Mouse (Mus musculus) midbrain, embryonic 13.5 days (tissue): ENCODE data around the gene Sp1. TPM values are rescaled to one million over a fixed set of nuclear protein-coding genes. Genes with fewer than 3 reads are reported as not detected.

ENCODE experiments used
- ATAC-seq: fragments of 200-750 bp; cut with Nextera tagmentation; 2 replicates; pipeline ENCODE4 v1.8.0; 2017; ENCODE audit warnings: mild to moderate bottlenecking, moderate TSS enrichment, moderate library complexity
- H3K27ac ChIP-seq: fragments of 300-500 bp; sonication (generic); 2 replicates; pipeline ENCODE4 v1.5.1; 2015; ENCODE audit warnings: inconsistent platforms, mild to moderate bottlenecking, moderate library complexity
- H3K27me3 ChIP-seq: fragments of 300-500 bp; sonication (generic); 2 replicates; pipeline ENCODE4 v1.6.1; 2015; ENCODE audit warnings: mild to moderate bottlenecking, inconsistent platforms
- H3K36me3 ChIP-seq: fragments of 300-500 bp; sonication (generic); 2 replicates; pipeline ENCODE4 v1.6.1; 2015; ENCODE audit warnings: mild to moderate bottlenecking, inconsistent platforms
- H3K4me1 ChIP-seq: fragments of 300-500 bp; sonication (generic); replicated peaks from 2 replicates; pipeline ENCODE4 v1.6.1; 2015; ENCODE audit warnings: inconsistent platforms
- H3K4me2 ChIP-seq: fragments of 300-500 bp; sonication (generic); replicated peaks from 2 replicates; pipeline ENCODE4 v1.6.1; 2015; ENCODE audit warnings: moderate library complexity, mild to moderate bottlenecking, inconsistent platforms
- H3K4me3 ChIP-seq: fragments of 300-500 bp; sonication (generic); replicated peaks from 2 replicates; pipeline ENCODE4 v1.5.1; 2015; ENCODE audit warnings: mild to moderate bottlenecking, inconsistent platforms
- H3K9ac ChIP-seq: fragments of 300-500 bp; sonication (generic); replicated peaks from 2 replicates; pipeline ENCODE4 v1.6.1; 2015; ENCODE audit warnings: mild to moderate bottlenecking, inconsistent platforms
- H3K9me3 ChIP-seq: fragments of 300-500 bp; sonication (generic); 2 replicates; pipeline ENCODE4 v1.6.1; 2016; ENCODE audit warnings: mild to moderate bottlenecking, inconsistent platforms
- WGBS: fragments of 180-500 bp; shearing (Covaris S2); methylation state at CpG from one replicate; pipeline ENCODE4 v1.1.7; 2015; 5-methylcytosine and 5-hydroxymethylcytosine counted together
- polyA plus RNA-seq: library from polyadenylated mRNA; unstranded; fragments of >200 nt; fragmentation: Nextera tagmentation; extraction: Ambion mirVana; gene quantifications from 2 replicates; pipeline ENCODE4 v1.2.1, GENCODE M21; 2015

Gene Sp1
- polyA plus RNA-seq, 1 experiment from 2014 or later: 5.6 TPM

DNA sequence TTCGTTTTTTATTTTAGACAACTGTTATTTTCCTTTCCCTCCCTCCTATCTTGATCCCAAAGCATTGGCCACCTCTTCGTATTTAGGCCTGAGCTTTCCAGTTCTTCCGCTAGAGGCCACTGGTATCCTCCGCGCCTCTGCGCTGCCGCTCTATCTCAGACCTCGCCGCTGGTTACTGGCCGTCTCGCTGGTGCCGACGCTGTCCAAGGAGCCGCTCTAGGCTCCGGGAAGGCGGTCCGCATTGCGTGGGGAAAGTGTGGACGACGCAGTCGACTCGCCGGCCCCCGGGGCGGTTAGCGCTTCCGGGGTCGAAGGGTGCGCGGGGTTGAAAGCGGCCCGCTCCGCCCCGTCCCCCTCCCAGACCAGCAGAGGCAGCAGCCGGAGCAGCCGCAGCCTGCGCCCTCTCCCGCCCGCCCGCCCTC lies 64.3 kb downstream of the Sp1 start, which contains the start of gene Pcbp2:
Gene Pcbp2, plus strand, starts transcription at position 357 of the 422 bp plus-strand sequence.
- peak; percentile 100 for ATAC-seq
- peak within 1 kb of the TSS; percentile 97 for H3K27ac ChIP-seq
- H3K4me2 ChIP-seq: peak within 1 kb of the TSS; percentile 71
- no peaks in the 10 kb centered on the region for H3K9me3 ChIP-seq
- peaks cover 16% of the 10 kb centered on the region for H3K36me3 ChIP-seq
- WGBS: under 1% methylated on average over 29 of the region's 40 CpGs
- peak within 1 kb of the TSS; percentile 85 for H3K4me3 ChIP-seq
- no peaks in the 10 kb centered on the region for H3K27me3 ChIP-seq
- H3K4me1 ChIP-seq: peaks cover 21% of the 10 kb centered on the region
- H3K9ac ChIP-seq: peak within 1 kb of the TSS; percentile 92

DNA sequence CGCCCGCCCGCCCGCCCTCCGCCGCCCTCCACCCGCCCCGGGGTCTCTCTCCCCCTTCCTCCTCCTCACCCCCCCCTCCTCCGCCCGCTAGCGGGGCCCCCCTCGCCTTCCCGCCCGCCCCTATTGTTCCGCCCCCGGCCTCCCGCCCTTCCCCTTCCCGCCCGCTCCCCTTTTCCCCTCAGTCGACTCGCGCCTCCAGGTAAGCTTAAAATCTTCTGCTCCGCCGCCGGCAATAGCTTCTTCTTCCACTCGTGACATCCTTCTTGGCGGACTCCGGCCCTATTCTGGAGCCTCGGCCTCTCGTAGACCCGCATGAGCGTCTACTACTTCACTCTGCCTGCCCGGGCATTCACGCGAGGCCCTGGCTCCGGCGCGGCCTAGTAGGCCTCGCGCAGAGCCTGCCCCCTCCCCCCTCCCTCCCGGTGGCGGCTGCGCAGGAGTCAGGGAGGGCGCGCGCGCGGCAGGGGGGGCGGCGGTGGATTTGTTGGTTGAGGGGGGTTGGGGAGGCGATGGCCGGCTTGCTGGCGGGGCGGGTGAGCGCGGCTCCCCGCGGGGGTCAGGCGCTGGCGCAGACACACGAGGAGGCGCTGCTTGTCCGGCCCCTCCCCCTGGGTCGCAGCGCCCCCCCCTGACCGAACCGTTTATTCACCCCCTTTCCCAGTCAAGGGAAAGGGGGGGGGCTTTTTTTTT lies 64.8 kb downstream of the Sp1 start:
- H3K27me3 ChIP-seq: no peaks in the 10 kb centered on the region
- ATAC-seq: peak; percentile 71
- WGBS: under 1% methylated on average over 36 of the region's 67 CpGs
- H3K36me3 ChIP-seq: peaks cover 22% of the 10 kb centered on the region
- peak overlapping the region; percentile 71 for H3K4me2 ChIP-seq
- peaks cover 21% of the 10 kb centered on the region for H3K4me1 ChIP-seq
- peak overlapping the region; percentile 85 for H3K4me3 ChIP-seq
- H3K27ac ChIP-seq: peak overlapping the region; percentile 97
- H3K9me3 ChIP-seq: no peaks in the 10 kb centered on the region
- peak overlapping the region; percentile 92 for H3K9ac ChIP-seq

DNA sequence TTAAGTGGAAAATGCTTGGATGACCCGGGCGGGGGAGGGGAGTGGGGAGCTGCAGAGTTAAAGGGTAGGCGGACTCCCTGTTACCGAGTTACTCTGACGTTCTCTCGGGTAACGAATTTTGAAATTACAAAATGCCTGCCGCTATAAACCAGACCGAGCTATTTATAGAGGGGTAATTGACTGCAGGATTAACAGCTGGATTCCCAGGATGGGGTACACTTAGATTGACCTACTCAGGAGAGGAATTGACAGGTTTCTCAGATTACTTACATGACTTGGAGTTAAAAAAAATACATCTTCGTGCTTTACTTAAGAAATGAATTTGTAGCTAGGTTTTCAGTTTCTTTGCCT lies 65.3 kb downstream of the Sp1 start:
- WGBS: under 1% methylated on average over 10 of the region's 10 CpGs
- H3K36me3 ChIP-seq: peaks cover 27% of the 10 kb centered on the region

DNA sequence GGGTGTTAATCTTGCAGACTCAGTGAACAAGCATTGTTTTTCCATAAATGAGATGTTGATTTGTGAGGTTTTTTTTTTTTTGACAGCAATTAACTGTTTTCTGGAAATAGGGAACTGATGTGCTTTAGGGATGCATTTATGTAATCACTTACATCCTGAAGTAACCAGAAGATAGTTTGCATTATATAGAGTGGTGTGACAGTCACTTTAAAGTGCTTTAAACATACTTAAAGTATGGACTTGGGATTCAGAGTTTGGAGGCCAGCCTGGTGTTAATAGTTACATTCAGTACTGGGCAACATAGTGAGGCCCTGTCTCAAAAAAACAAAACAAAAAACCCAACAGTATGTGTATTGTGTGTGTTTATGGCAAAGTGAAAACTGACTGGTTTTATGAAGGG lies 65.8 kb downstream of the Sp1 start:
- H3K9ac ChIP-seq: peak overlapping the region; percentile 92

More for the DNA sequence above, 65.3 kb downstream of the Sp1 start:
- H3K27ac ChIP-seq: peak overlapping the region; percentile 97
- no peaks in the 10 kb centered on the region for H3K27me3 ChIP-seq
- no peaks in the 10 kb centered on the region for H3K9me3 ChIP-seq
- peak overlapping the region; percentile 85 for H3K4me3 ChIP-seq
- peaks cover 21% of the 10 kb centered on the region for H3K4me1 ChIP-seq
- peak overlapping the region; percentile 92 for H3K9ac ChIP-seq
- no peak for ATAC-seq
- peak overlapping the region; percentile 71 for H3K4me2 ChIP-seq

DNA sequence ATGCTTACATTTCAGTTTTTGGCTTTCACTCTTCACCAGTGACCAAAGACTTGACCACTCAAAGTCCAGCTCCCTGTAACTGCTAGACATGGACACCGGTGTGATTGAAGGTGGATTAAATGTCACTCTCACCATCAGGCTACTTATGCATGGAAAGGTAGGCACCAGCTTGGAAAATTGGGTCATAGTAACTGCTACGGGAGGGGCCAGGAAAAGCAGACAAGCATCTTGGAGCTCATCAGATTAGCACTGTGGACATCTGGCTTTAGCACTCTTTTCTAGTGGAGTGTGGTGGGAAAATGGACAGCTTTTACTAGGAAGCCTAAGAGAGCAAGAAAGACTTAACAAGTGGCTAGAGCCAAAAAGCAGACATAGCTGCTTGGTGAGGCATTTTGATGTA lies 67.3 kb downstream of the Sp1 start:
- ATAC-seq: no peak
- peaks cover 21% of the 10 kb centered on the region for H3K4me1 ChIP-seq
- 58% methylated on average over 2 of the region's 2 CpGs for WGBS
- no peak overlapping the region for H3K9ac ChIP-seq
- H3K27me3 ChIP-seq: no peaks in the 10 kb centered on the region
- H3K4me2 ChIP-seq: peak overlapping the region; percentile 17; the same call in 1 of the 2 replicates
- H3K4me3 ChIP-seq: no peak overlapping the region
- peaks cover 44% of the 10 kb centered on the region for H3K36me3 ChIP-seq
- no peaks in the 10 kb centered on the region for H3K9me3 ChIP-seq
- H3K27ac ChIP-seq: no peak overlapping the region

More for the DNA sequence above, 65.8 kb downstream of the Sp1 start:
- peak overlapping the region; percentile 71 for H3K4me2 ChIP-seq
- ATAC-seq: no peak
- H3K4me1 ChIP-seq: peaks cover 21% of the 10 kb centered on the region
- H3K4me3 ChIP-seq: peak overlapping the region; percentile 85
- H3K36me3 ChIP-seq: peaks cover 30% of the 10 kb centered on the region
- H3K27me3 ChIP-seq: no peaks in the 10 kb centered on the region
- no peak overlapping the region for H3K27ac ChIP-seq
- H3K9me3 ChIP-seq: no peaks in the 10 kb centered on the region

DNA sequence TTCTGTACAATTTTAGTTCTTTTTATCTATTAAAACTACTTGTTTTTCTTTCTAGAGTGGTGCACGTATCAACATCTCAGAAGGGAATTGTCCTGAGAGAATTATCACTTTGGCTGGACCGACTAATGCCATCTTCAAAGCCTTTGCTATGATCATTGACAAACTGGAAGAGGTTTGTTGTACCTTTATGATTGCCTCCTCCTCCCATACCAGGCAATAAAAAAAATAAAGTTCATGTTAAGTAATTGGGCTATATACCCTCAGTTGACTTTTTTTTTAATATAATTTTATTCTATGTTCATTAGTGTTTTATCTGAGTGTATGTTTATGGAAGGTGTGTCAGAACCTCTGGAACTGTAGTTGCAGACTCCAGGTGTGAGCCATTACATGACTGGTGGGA lies 68.6 kb downstream of the Sp1 start:
- no peaks in the 10 kb centered on the region for H3K9me3 ChIP-seq
- no peak overlapping the region for H3K27ac ChIP-seq
- peaks cover 21% of the 10 kb centered on the region for H3K4me1 ChIP-seq
- WGBS: 91% methylated on average over 2 of the region's 2 CpGs
- H3K9ac ChIP-seq: no peak overlapping the region
- H3K4me2 ChIP-seq: no peak overlapping the region
- H3K4me3 ChIP-seq: no peak overlapping the region
- no peaks in the 10 kb centered on the region for H3K27me3 ChIP-seq
- H3K36me3 ChIP-seq: peaks cover 53% of the 10 kb centered on the region
- no peak for ATAC-seq

DNA sequence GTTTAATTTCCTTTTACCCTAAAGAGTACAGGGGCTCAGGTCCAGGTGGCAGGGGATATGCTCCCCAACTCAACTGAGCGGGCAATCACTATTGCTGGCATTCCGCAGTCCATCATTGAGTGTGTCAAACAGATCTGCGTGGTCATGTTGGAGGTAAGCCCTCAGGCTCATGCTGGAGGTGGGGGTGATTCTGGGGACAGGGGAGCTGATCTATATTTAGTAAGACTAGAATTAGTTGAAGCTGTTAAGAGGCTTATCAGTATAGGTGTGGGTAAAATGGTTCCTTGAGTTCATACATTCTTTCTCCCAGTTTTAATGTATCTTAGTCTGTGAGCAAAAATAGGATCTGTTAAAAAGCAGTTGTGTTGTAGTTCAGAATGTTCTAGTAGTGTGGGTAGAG lies 77.2 kb downstream of the Sp1 start:
- no peak for ATAC-seq

DNA sequence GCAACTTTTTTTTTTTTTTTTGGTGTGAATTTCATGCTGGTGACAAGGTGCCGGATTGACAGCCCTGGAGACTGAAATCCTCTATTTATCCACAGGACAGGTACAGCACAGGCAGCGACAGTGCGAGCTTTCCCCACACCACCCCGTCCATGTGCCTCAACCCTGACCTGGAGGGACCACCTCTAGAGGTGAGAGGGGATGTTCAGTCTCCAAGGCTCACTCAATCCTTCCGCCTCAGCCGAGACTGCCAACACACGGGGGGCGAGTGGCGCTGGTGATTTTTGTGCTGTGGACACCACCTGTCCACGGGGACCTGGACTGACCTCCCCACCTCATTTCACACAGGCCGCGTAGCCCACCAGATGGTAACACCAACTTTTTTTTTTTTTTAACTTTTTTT lies 79.9 kb downstream of the Sp1 start:
- WGBS: 94% methylated on average over 12 of the region's 12 CpGs
- Histone ChIP-seq H3K4me1 (no peaks in the 10 kb centered on the region), H3K4me2 (no peak overlapping the region), H3K9me3 (no peaks in the 10 kb centered on the region), H3K27ac (no peak overlapping the region), H3K9ac (no peak overlapping the region), H3K27me3 (no peaks in the 10 kb centered on the region), H3K4me3 (no peak overlapping the region), H3K36me3 (peaks cover 81% of the 10 kb centered on the region)
- no peak for ATAC-seq

More for the DNA sequence above, 77.2 kb downstream of the Sp1 start:
- Histone ChIP-seq H3K9ac (no peak overlapping the region), H3K4me1 (no peaks in the 10 kb centered on the region), H3K27ac (no peak overlapping the region), H3K4me3 (no peak overlapping the region), H3K4me2 (no peak overlapping the region), H3K36me3 (peaks cover 79% of the 10 kb centered on the region), H3K9me3 (no peaks in the 10 kb centered on the region), H3K27me3 (no peaks in the 10 kb centered on the region)
- 87% methylated on average over 3 of the region's 3 CpGs for WGBS

Other genes with a start within 250 kb of the Sp1 start
- 81.1 and 83.0 TPM in 2 replicates for gene Zfp740, start 202.9 kb upstream of the Sp1 start, polyA plus RNA-seq
- gene Csad, start 201.4 kb upstream of the Sp1 start, polyA plus RNA-seq: 37.9 and 40.2 TPM in 2 replicates
- gene Itgb7, start 174.2 kb upstream of the Sp1 start, polyA plus RNA-seq: 0.71 and 0.82 TPM in 2 replicates
- 2.7 and 3.4 TPM in 2 replicates for gene Rarg, start 148.6 kb upstream of the Sp1 start, polyA plus RNA-seq
- gene Gm9918, start 135.6 kb upstream of the Sp1 start, polyA plus RNA-seq: 0.07 and 0.12 TPM in 2 replicates
- gene Mfsd5, start 126.7 kb upstream of the Sp1 start, polyA plus RNA-seq: 50.8 and 53.4 TPM in 2 replicates
- gene Espl1, start 109.9 kb upstream of the Sp1 start, polyA plus RNA-seq: 11.0 and 13.3 TPM in 2 replicates
- 472 and 474 TPM in 2 replicates for gene Pfdn5, start 80.0 kb upstream of the Sp1 start, polyA plus RNA-seq
- gene Myg1, start 74.4 kb upstream of the Sp1 start, polyA plus RNA-seq: 93.8 and 105 TPM in 2 replicates
- gene Aaas, start 55.4 kb upstream of the Sp1 start, polyA plus RNA-seq: 41.4 and 44.1 TPM in 2 replicates
- 0.14 and 0.28 TPM in 2 replicates for gene Sp7, start 39.0 kb upstream of the Sp1 start, polyA plus RNA-seq
- 0.30 and 0.74 TPM in 2 replicates for gene Amhr2, start 39.2 kb downstream of the Sp1 start, polyA plus RNA-seq
- 113 and 119 TPM in 2 replicates for gene Prr13, start 52.9 kb downstream of the Sp1 start, polyA plus RNA-seq
- gene Pcbp2, start 64.4 kb downstream of the Sp1 start, polyA plus RNA-seq: 164 and 166 TPM in 2 replicates
- 4.5 and 16.7 TPM in 2 replicates for gene Gm10337, start 97.6 kb downstream of the Sp1 start, polyA plus RNA-seq
- gene Map3k12, start 110.9 kb downstream of the Sp1 start, polyA plus RNA-seq: 47.9 and 53.9 TPM in 2 replicates
- 98.2 and 101 TPM in 2 replicates for gene Tarbp2, start 112.0 kb downstream of the Sp1 start, polyA plus RNA-seq
- 2.9 and 5.0 TPM in 2 replicates for gene Npff, start 118.8 kb downstream of the Sp1 start, polyA plus RNA-seq
- not detected in 2 replicates for gene Gm28047, start 218.9 kb downstream of the Sp1 start, polyA plus RNA-seq
- 15.9 and 22.1 TPM in 2 replicates for gene Atf7, start 219.3 kb downstream of the Sp1 start, polyA plus RNA-seq